Mouse (Mus musculus): ENCODE measurements around the gene H2afj.

DNA sequence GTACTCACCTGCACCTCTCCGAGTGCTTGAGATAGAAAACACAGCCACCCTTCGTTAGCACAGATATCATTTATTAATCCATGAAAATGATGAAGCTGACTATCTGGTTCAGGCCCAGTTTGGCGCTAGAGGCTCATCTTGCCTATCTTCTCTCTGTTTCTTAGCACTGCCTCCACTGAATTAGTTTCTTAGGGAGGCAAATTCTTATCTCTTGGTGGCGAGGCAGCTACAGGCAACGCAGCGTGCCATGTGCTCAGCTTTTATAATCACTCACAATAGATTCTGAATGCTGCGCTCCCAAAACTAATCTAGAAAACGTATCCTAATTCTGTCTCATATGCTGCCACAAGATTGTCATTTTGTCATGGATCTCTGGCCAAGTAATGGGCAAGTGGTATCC, 40.4 kb downstream of the H2afj start:
- no peak for TF ChIP-seq POLR2A (IDR thresholded peaks at IDR 0.05; ENCODE audit: borderline replicate concordance, extremely low read depth, insufficient read depth, insufficient read length, poor library complexity, severe bottlenecking)
- TF ChIP-seq CTCF (IDR thresholded peaks at IDR 0.05; ENCODE audit: borderline replicate concordance, extremely low read depth, insufficient read depth, insufficient read length), result no peak

All from brain, embryonic 14.5 days (tissue).